Mouse (Mus musculus) forebrain, embryonic 13.5 days (tissue): ENCODE data around the gene Stxbp6. TPM values are rescaled to one million over a fixed set of nuclear protein-coding genes. Genes with fewer than 3 reads are reported as not detected.
A peak's percentile ranks its signal among the peaks of the same experiment; 100 is the strongest.
"Not testable (repeated sequence)": the region's sequence is repeated elsewhere in the genome, so short reads cannot be mapped to it uniquely, and the experiment has no call there.

ENCODE experiments used
- ATAC-seq: fragments of 200-750 bp; cut with Nextera tagmentation; 2 replicates; pipeline ENCODE4 v1.8.0; 2017
- H3K27ac ChIP-seq: fragments of 300-500 bp; sonication (generic); 2 replicates; pipeline ENCODE4 v1.5.1; 2015; ENCODE audit warnings: inconsistent platforms, mild to moderate bottlenecking, moderate library complexity
- H3K27me3 ChIP-seq: fragments of 300-500 bp; sonication (generic); 2 replicates; pipeline ENCODE4 v1.6.1; 2015; ENCODE audit warnings: mild to moderate bottlenecking, inconsistent platforms
- H3K36me3 ChIP-seq: fragments of 300-500 bp; sonication (generic); 2 replicates; pipeline ENCODE4 v1.6.1; 2015; ENCODE audit warnings: mild to moderate bottlenecking, inconsistent platforms; ENCODE audit not compliant: poor library complexity, severe bottlenecking
- H3K4me1 ChIP-seq: fragments of 300-500 bp; sonication (generic); 2 replicates; pipeline ENCODE4 v1.6.1; 2015; ENCODE audit warnings: inconsistent platforms
- H3K4me2 ChIP-seq: fragments of 300-500 bp; sonication (generic); 2 replicates; pipeline ENCODE4 v1.6.1; 2015; ENCODE audit warnings: inconsistent platforms, mild to moderate bottlenecking, moderate library complexity
- H3K4me3 ChIP-seq: fragments of 300-500 bp; sonication (generic); 2 replicates; pipeline ENCODE4 v1.5.1; 2015; ENCODE audit warnings: mild to moderate bottlenecking, inconsistent platforms
- H3K9ac ChIP-seq: fragments of 300-500 bp; sonication (generic); 2 replicates; pipeline ENCODE4 v1.6.1; 2015; ENCODE audit warnings: mild to moderate bottlenecking, inconsistent platforms
- H3K9me3 ChIP-seq: fragments of 300-500 bp; sonication (generic); replicated peaks from 2 replicates; pipeline ENCODE4 v1.6.1; 2016; ENCODE audit warnings: inconsistent platforms
- WGBS: fragments of 180-500 bp; shearing (Covaris S2); methylation state at CpG from one replicate; pipeline ENCODE4 v1.1.7; 2015; 5-methylcytosine and 5-hydroxymethylcytosine counted together
- polyA plus RNA-seq: library from polyadenylated mRNA; unstranded; fragments of >200 nt; fragmentation: Nextera tagmentation; extraction: Ambion mirVana; gene quantifications from 2 replicates; pipeline ENCODE4 v1.2.1, GENCODE M21; 2015

Stxbp6 gene
- polyA plus RNA-seq, 1 experiment from 2014 or later: 9.9 TPM

- Histone ChIP-seq H3K9me3 (no peaks in the 10 kb centered on the region), H3K36me3 (no peaks in the 10 kb centered on the region), H3K4me1 (no peaks in the 10 kb centered on the region), H3K27ac (no peak overlapping the region), H3K4me3 (no peak overlapping the region), H3K9ac (no peak overlapping the region), H3K27me3 (no peaks in the 10 kb centered on the region), H3K4me2 (no peak overlapping the region)
- ATAC-seq: no peak
- 85% methylated on average over 5 of the region's 5 CpGs for WGBS
Measured at GRCm38 (mm10) chr12:45052860-45053259, 21.6 kb downstream of the Stxbp6 start.

GRCm38 (mm10) chr12:45049894-45050293, 24.6 kb downstream of the Stxbp6 start:
- ATAC-seq: no peak
- H3K27me3 ChIP-seq: no peaks in the 10 kb centered on the region
- H3K4me2 ChIP-seq: no peak overlapping the region
- H3K4me1 ChIP-seq: no peaks in the 10 kb centered on the region
- no peaks in the 10 kb centered on the region for H3K9me3 ChIP-seq
- H3K36me3 ChIP-seq: no peaks in the 10 kb centered on the region
- WGBS: 61% methylated on average over 9 of the region's 9 CpGs
- no peak overlapping the region for H3K4me3 ChIP-seq
- no peak overlapping the region for H3K27ac ChIP-seq
- no peak overlapping the region for H3K9ac ChIP-seq

- not testable (repeated sequence) for H3K36me3 ChIP-seq, H3K4me3 ChIP-seq
Measured at GRCm38 (mm10) chr12:45047711-45048110, 26.8 kb downstream of the Stxbp6 start.

GRCm38 (mm10) chr12:45047172-45047571, 27.3 kb downstream of the Stxbp6 start:
- Histone ChIP-seq H3K4me2 (no peak overlapping the region), H3K9me3 (no peaks in the 10 kb centered on the region), H3K36me3 (no peaks in the 10 kb centered on the region), H3K4me3 (no peak overlapping the region), H3K27ac (no peak overlapping the region), H3K9ac (no peak overlapping the region), H3K27me3 (no peaks in the 10 kb centered on the region), H3K4me1 (peaks cover 7% of the 10 kb centered on the region)
- no peak for ATAC-seq
- WGBS: 74% methylated on average over 4 of the region's 4 CpGs

More at GRCm38 (mm10) chr12:45047711-45048110, 26.8 kb downstream of the Stxbp6 start:
- H3K9ac ChIP-seq, H3K9me3 ChIP-seq, ATAC-seq, H3K4me1 ChIP-seq, H3K4me2 ChIP-seq, H3K27me3 ChIP-seq, H3K27ac ChIP-seq: not testable (repeated sequence)
- WGBS: 18% methylated on average over 9 of the region's 9 CpGs

DNA sequence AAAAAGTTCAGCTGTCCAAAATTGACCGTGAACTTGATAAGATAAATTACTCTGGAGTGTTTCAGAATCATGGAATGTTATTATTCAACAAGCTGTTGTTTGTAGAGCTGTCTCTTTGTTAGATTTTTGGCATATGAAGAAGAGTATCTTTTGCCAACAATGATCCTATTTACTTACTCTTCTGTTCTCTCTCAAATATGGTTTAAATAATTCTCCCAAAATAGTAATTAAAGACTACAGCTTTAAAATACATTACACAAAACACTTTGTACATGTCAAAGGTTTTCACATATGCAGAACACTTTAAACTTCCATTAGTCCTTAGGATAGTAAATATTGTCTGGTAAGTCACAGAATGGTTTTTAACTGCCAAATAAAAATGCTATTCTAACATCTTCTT, 29.9 kb downstream of the Stxbp6 start:
- WGBS: 83% methylated on average over 1 of the region's 1 CpGs
- no peak overlapping the region for H3K4me2 ChIP-seq
- H3K4me3 ChIP-seq: no peak overlapping the region
- no peak for ATAC-seq
- no peaks in the 10 kb centered on the region for H3K36me3 ChIP-seq
- H3K27me3 ChIP-seq: no peaks in the 10 kb centered on the region
- no peaks in the 10 kb centered on the region for H3K9me3 ChIP-seq
- H3K4me1 ChIP-seq: peaks cover 7% of the 10 kb centered on the region
- no peak overlapping the region for H3K27ac ChIP-seq
- H3K9ac ChIP-seq: no peak overlapping the region

GRCm38 (mm10) chr12:45042591-45043091, 31.9 kb downstream of the Stxbp6 start:
- H3K27ac ChIP-seq: no peak overlapping the region
- no peak overlapping the region for H3K4me2 ChIP-seq
- no peak overlapping the region for H3K4me3 ChIP-seq
- H3K27me3 ChIP-seq: no peaks in the 10 kb centered on the region
- 31% methylated on average over 10 of the region's 10 CpGs for WGBS
- H3K4me1 ChIP-seq: peaks cover 7% of the 10 kb centered on the region
- H3K9me3 ChIP-seq: no peaks in the 10 kb centered on the region
- 0 out of 2 replicates have a peak, but pooled peaks have one; percentile 27 for ATAC-seq
- H3K36me3 ChIP-seq: no peaks in the 10 kb centered on the region
- H3K9ac ChIP-seq: no peak overlapping the region

DNA sequence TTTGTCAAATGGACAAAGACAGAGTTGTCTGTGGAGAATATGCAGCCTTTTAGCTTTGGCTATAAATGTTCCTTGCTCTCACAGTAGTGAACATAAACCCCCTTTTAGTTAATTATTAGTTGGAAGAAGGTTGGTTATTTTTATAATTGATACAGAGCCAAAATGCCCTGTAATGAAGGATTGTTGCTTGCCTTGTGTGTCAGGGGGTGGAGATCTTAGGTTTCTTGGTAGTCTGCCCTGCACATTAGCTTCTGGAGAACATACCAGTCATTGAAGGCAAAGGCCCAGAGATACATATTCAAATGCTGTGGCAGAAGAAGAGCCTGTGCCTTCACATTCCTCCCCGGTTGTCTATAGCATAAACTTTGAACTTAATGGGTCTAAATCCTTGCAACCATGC, 37.0 kb downstream of the Stxbp6 start:
- no peaks in the 10 kb centered on the region for H3K36me3 ChIP-seq
- H3K9me3 ChIP-seq: no peaks in the 10 kb centered on the region
- no peak overlapping the region for H3K9ac ChIP-seq
- no peaks in the 10 kb centered on the region for H3K27me3 ChIP-seq
- no peak overlapping the region for H3K4me3 ChIP-seq
- 86% methylated on average over 1 of the region's 1 CpGs for WGBS
- H3K4me2 ChIP-seq: no peak overlapping the region
- H3K27ac ChIP-seq: no peak overlapping the region
- no peaks in the 10 kb centered on the region; the same call in 1 of the 2 replicates for H3K4me1 ChIP-seq
- no peak for ATAC-seq

GRCm38 (mm10) chr12:45037091-45037490, 37.4 kb downstream of the Stxbp6 start:
- WGBS: 52% methylated on average over 4 of the region's 4 CpGs
- H3K4me2 ChIP-seq: no peak overlapping the region
- no peak overlapping the region for H3K4me3 ChIP-seq
- H3K27ac ChIP-seq: no peak overlapping the region
- no peak for ATAC-seq
- no peaks in the 10 kb centered on the region for H3K4me1 ChIP-seq
- no peaks in the 10 kb centered on the region for H3K27me3 ChIP-seq
- no peaks in the 10 kb centered on the region for H3K9me3 ChIP-seq
- H3K9ac ChIP-seq: no peak overlapping the region
- no peaks in the 10 kb centered on the region for H3K36me3 ChIP-seq

- 92% methylated on average over 3 of the region's 3 CpGs for WGBS
Measured at GRCm38 (mm10) chr12:45030681-45031080, 43.8 kb downstream of the Stxbp6 start.

DNA sequence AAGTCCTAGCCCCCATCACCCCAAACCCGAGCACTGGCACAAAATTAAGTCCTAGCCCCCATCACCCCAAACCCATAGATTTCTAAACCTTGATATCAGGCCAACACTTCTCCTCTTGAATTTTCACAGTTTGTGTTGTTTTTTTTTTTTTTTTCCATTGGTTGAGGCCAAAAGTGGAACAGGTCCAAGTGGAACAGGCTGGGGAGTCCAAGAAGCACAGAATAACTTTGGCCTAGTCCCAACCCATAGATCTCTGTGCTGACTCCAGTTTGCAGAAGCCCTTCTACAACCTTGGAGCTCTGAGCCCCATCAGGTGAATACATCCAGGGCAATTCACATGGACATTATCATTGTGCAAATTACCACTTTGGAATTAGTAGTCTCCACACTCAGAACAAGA, 48.2 kb downstream of the Stxbp6 start:
- H3K9me3 ChIP-seq: no peaks in the 10 kb centered on the region
- 63% methylated on average over 1 of the region's 1 CpGs for WGBS
- H3K4me2 ChIP-seq: no peak overlapping the region
- no peak overlapping the region for H3K27ac ChIP-seq
- H3K27me3 ChIP-seq: no peaks in the 10 kb centered on the region
- H3K4me1 ChIP-seq: 0 out of 2 replicates have a peak, but pooled peaks cover 3% of the 10 kb centered on the region
- H3K4me3 ChIP-seq: no peak overlapping the region
- no peaks in the 10 kb centered on the region for H3K36me3 ChIP-seq
- H3K9ac ChIP-seq: no peak overlapping the region
- ATAC-seq: no peak

More at GRCm38 (mm10) chr12:45030681-45031080, 43.8 kb downstream of the Stxbp6 start:
- H3K36me3 ChIP-seq: no peaks in the 10 kb centered on the region
- H3K4me2 ChIP-seq: no peak overlapping the region
- no peak for ATAC-seq
- H3K27ac ChIP-seq: no peak overlapping the region
- H3K4me1 ChIP-seq: 0 out of 2 replicates have a peak, but pooled peaks cover 3% of the 10 kb centered on the region
- no peaks in the 10 kb centered on the region for H3K9me3 ChIP-seq
- H3K9ac ChIP-seq: no peak overlapping the region
- no peaks in the 10 kb centered on the region for H3K27me3 ChIP-seq
- no peak overlapping the region for H3K4me3 ChIP-seq

DNA sequence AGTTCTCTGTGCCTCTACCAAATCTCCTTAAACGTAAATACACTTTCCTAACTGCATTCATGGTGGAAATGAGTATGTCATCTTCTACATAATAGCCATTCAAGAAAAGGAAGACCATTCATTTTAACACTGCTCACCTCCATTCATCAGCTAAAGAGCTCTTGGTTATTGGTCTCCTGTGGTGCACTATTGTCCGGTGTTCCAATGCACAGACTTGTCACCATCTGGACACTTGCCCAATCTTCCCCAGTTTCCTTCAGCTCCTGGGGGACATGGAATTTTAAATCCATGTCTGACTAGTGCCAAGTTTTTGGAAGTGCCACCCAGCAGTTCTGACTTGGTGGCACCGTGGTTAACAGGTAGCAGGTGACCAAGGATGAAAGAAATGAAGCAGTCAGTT, 54.5 kb downstream of the Stxbp6 start:
- Histone ChIP-seq H3K36me3 (no peaks in the 10 kb centered on the region), H3K4me3 (no peak overlapping the region), H3K27ac (no peak overlapping the region), H3K4me1 (peaks cover 8% of the 10 kb centered on the region; the same call in 1 of the 2 replicates), H3K27me3 (no peaks in the 10 kb centered on the region), H3K9ac (no peak overlapping the region), H3K9me3 (no peaks in the 10 kb centered on the region), H3K4me2 (no peak overlapping the region)
- 36% methylated on average over 3 of the region's 3 CpGs for WGBS
- ATAC-seq: no peak

DNA sequence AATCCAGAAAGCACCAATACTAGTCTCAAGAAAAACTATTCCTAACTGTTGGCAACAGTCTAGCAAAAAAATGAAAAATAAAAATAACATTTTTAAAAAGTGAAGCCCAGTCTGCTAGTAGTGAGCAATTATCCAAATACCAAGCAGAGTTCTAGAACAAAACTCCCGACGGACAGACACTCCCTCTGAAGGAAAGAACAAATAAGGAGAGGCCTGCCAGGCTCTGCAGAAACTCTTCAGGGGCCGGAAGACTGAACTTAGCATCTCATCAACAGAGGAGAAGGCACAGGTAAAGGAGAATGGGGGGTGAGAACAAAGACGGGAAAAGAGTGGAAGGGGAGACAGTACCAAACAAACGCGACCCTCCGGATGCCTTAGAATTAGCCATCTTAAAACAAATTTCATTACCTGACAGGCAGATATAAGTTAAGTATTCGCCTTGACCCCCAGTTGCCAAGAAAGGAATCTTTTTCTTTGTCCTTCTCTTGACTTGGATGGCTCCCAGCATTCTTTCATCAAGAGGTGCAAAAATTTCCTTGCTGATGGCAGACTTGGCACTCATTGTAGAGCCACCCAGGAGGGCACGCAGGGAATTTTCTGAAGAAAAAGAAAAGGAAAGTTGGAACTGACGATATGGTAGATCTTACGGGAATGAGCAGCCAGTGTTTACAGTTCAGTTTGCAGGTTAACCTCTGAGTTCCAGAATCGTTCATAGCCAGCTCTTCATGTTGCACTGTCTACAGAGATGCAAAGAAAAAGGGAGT, 55.3 kb downstream of the Stxbp6 start:
- 80% methylated on average over 12 of the region's 12 CpGs for WGBS
- no peak overlapping the region for H3K4me2 ChIP-seq
- H3K4me1 ChIP-seq: peaks cover 8% of the 10 kb centered on the region; the same call in 1 of the 2 replicates
- H3K36me3 ChIP-seq: no peaks in the 10 kb centered on the region
- H3K9me3 ChIP-seq: no peaks in the 10 kb centered on the region
- no peak for ATAC-seq
- no peaks in the 10 kb centered on the region for H3K27me3 ChIP-seq
- no peak overlapping the region for H3K4me3 ChIP-seq
- no peak overlapping the region for H3K27ac ChIP-seq
- no peak overlapping the region for H3K9ac ChIP-seq
